Mouse (Mus musculus) MEL (cell line): ENCODE results near the gene Myh9.

Experiments
- CHD1 ChIP-seq: IDR thresholded peaks from 2 replicates; pipeline ENCODE4 v1.6.1; 2012; ENCODE audit warnings: low read depth, mild to moderate bottlenecking, inconsistent platforms, low read length, improper control_type of control experiment
- CTCF ChIP-seq, 3 experiments: IDR thresholded peaks in 2 of 3; conservative IDR thresholded peaks in 1 of 3; 2 replicates each; pipeline ENCODE4 v1.5.1; 2011 to 2012; ENCODE audit warnings: low read length in 3 of 3, low read depth in 2 of 3, mild to moderate bottlenecking in 2 of 3, improper control_type of control experiment in 1 of 3, inconsistent platforms in 1 of 3, mixed read lengths in 1 of 3, moderate library complexity in 1 of 3; ENCODE audit not compliant: control insufficient read depth in 1 of 3, insufficient read depth in 1 of 3, poor library complexity in 1 of 3, severe bottlenecking in 1 of 3
- E2F4 ChIP-seq: IDR thresholded peaks from 2 replicates; pipeline ENCODE4 v1.6.1; 2011; ENCODE audit warnings: low read depth, low read length, improper control_type of control experiment, borderline replicate concordance
- EP300 ChIP-seq, 2 experiments: IDR thresholded peaks; 2 replicates each; pipeline ENCODE4 v1.6.1; 2011; ENCODE audit warnings: improper control_type of control experiment in 2 of 2, low read length in 2 of 2, low read depth in 1 of 2, mild to moderate bottlenecking in 1 of 2
- ETS1 ChIP-seq: IDR thresholded peaks from 2 replicates; pipeline ENCODE4 v1.6.1; 2012; ENCODE audit warnings: low read depth, mild to moderate bottlenecking, inconsistent platforms, low read length, improper control_type of control experiment, moderate library complexity
- KAT2A ChIP-seq: conservative IDR thresholded peaks from 2 replicates; pipeline ENCODE4 v1.6.1; 2012; ENCODE audit warnings: low read depth, low read length, improper control_type of control experiment, inconsistent platforms
- MAFK ChIP-seq: IDR thresholded peaks from 2 replicates; pipeline ENCODE4 v1.6.1; 2011; ENCODE audit warnings: low read depth, mild to moderate bottlenecking, low read length, improper control_type of control experiment, borderline replicate concordance
- POLR2A ChIP-seq, 2 experiments: IDR thresholded peaks; 2 replicates each; pipeline ENCODE4 v1.6.1; 2011 to 2012; ENCODE audit warnings: low read length in 2 of 2, mild to moderate bottlenecking in 2 of 2, control low read depth in 1 of 2, improper control_type of control experiment in 1 of 2, low read depth in 1 of 2, moderate library complexity in 1 of 2; ENCODE audit not compliant: control insufficient read depth in 1 of 2, insufficient read depth in 1 of 2, poor library complexity in 1 of 2

GRCm38 (mm10) chr15:77748414-77748813 lies 93.6 kb downstream of the Myh9 start:
- TF ChIP-seq POLR2A (IDR thresholded peaks at IDR 0.05; ENCODE audit: control insufficient read depth in 1 of 2, insufficient read depth in 1 of 2, low read depth in 1 of 2, low read length in 2 of 2, poor library complexity in 1 of 2) (no peak), ETS1 (no peak), CHD1 (no peak), MAFK (no peak), KAT2A (no peak), E2F4 (no peak), CTCF (IDR thresholded peaks at IDR 0.05 in 2 of 3, conservative IDR thresholded peaks at IDR 0.05 in 1 of 3; ENCODE audit: control insufficient read depth in 1 of 3, insufficient read depth in 1 of 3, low read depth in 2 of 3, low read length in 3 of 3, poor library complexity in 1 of 3, severe bottlenecking in 1 of 3) (no peak), EP300 (IDR thresholded peaks at IDR 0.05; ENCODE audit: low read depth in 1 of 2, low read length in 2 of 2) (no peak)
